Mouse (Mus musculus) testis, adult 2 months (tissue): Measurements from ENCODE around the gene Fn3krp. TPM values are rescaled to one million over a fixed set of nuclear protein-coding genes. Genes with fewer than 3 reads are reported as not detected.

Experiments
- H3K27ac ChIP-seq: fragments of 200-500 bp; 2 replicates; pipeline ENCODE4 v1.5.1; 2012; ENCODE audit warnings: low read depth, low read length; ENCODE audit not compliant: control insufficient read depth, insufficient read depth
- H3K27me3 ChIP-seq: fragments of 200-500 bp; 2 replicates; pipeline ENCODE4 v1.6.1; 2012; ENCODE audit warnings: mild to moderate bottlenecking, low read length, moderate library complexity; ENCODE audit not compliant: control insufficient read depth, insufficient read depth
- H3K36me3 ChIP-seq: fragments of 200-500 bp; 2 replicates; pipeline ENCODE4 v1.6.1; 2012; ENCODE audit warnings: mild to moderate bottlenecking, low read length; ENCODE audit not compliant: control insufficient read depth, insufficient read depth
- H3K4me1 ChIP-seq: fragments of 200-500 bp; 2 replicates; pipeline ENCODE4 v1.6.1; 2012; ENCODE audit warnings: low read length; ENCODE audit not compliant: control insufficient read depth, insufficient read depth
- H3K4me3 ChIP-seq: fragments of 200-500 bp; 2 replicates; pipeline ENCODE4 v1.5.1; 2012; ENCODE audit warnings: low read depth, mild to moderate bottlenecking, low read length, moderate library complexity, mixed read lengths; ENCODE audit not compliant: control insufficient read depth
- CTCF ChIP-seq: fragments of 200-500 bp; IDR thresholded peaks from 2 replicates; pipeline ENCODE4 v1.5.1; 2012; ENCODE audit warnings: low read depth, mild to moderate bottlenecking, inconsistent platforms, low read length, moderate library complexity; ENCODE audit not compliant: control insufficient read depth, insufficient read depth, insufficient replicate concordance
- POLR2A ChIP-seq: fragments of 200-500 bp; IDR thresholded peaks from 2 replicates; pipeline ENCODE4 v1.6.1; 2012; ENCODE audit warnings: low read depth, mild to moderate bottlenecking, inconsistent platforms, low read length, moderate library complexity; ENCODE audit not compliant: control insufficient read depth
- polyA plus RNA-seq: library from polyadenylated mRNA; depleted of rRNA; stranded (reverse); fragments of >200 nt; gene quantifications from 2 replicates; pipeline ENCODE4 v1.2.3, GENCODE M21; 2012

Gene Fn3krp
- polyA plus RNA-seq, 1 experiment = 8.0 TPM

DNA sequence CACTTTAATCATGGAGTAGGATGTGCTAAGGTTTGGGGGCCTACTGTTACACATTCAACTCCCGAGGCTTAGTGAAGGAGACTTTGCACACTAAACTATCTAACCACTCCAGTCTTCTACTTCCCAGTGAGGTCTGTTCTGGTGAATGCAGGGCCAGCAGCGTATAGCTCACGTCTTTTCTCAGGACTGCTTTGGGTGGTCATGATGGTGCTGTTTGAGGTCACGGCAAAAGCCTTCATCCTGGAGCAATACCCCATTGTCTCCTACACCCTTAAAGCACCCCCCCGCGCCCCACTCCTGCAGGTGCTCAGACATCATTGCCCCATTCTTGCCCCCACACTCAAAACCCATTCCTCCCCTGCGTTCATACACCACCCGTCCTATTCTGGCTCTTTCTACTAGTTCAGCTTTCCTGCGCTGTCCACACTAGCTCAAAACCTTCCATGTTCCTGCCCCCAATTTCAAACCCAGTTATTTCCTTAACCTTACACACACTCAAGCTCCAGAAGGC is 30.1 kb downstream of the Fn3krp start:
- H3K27ac ChIP-seq = no peak overlapping the region
- TF ChIP-seq POLR2A = no peak
- no peak for TF ChIP-seq CTCF

DNA sequence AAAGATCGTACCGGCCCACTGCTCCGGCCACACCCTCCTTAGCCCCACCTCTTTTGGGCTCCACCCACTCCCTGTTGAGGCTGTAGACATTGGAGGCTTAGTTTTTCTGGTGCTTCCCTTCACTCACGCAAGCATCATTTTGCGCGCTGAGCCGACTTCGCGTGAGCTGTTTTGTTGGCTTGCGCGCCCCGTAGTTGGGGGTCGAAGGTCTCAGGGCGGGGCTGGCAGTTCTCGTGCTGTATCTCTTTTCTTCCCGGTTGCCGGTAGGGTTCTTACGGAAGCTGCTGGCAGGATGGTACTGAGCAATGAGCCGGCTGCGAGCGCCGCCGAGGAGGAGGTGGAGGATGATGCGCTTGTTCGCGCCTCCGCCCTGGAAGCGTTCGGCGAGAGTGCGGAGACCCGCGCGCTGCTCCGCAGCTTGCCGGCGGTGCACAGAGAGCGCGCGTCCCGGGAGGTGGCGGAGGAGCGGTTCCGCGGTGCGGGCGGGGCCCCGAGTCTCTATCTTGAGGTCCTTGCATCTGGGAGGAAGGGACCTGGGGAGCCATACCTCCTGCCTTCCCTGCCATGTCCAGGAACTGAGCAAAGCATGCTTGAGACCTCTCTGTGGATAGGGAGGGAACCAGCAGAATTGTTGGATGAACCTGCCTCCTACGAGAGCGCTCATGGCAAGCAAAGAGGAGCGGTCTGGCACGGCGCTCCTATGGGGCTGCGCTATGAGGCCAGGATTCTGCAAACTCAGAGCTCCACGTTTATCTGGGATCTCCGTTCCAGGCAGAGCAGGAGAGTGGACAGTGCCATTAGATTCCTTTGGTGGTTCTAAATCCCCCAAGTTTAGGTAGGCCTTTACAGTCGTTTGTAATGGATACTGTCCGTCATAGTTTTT is 30.8 kb downstream of the Fn3krp start, which contains the start of gene Tbcd:
Gene Tbcd, plus strand, starts transcription at position 197 of the 883 bp plus-strand sequence.
- TF ChIP-seq POLR2A (no peak), CTCF (no peak)
- peak within 1 kb of the TSS; percentile 96 for H3K4me3 ChIP-seq
- H3K4me1 ChIP-seq = peaks cover 9% of the 10 kb centered on the region
- H3K36me3 ChIP-seq = no peaks in the 10 kb centered on the region
- no peaks in the 10 kb centered on the region for H3K27me3 ChIP-seq
- H3K27ac ChIP-seq = peak within 1 kb of the TSS; percentile 47

More for the DNA sequence above, 30.1 kb downstream of the Fn3krp start:
- H3K4me1 ChIP-seq = peaks cover 9% of the 10 kb centered on the region
- H3K27me3 ChIP-seq = no peaks in the 10 kb centered on the region
- H3K36me3 ChIP-seq = no peaks in the 10 kb centered on the region
- H3K4me3 ChIP-seq = peak overlapping the region; percentile 96

DNA sequence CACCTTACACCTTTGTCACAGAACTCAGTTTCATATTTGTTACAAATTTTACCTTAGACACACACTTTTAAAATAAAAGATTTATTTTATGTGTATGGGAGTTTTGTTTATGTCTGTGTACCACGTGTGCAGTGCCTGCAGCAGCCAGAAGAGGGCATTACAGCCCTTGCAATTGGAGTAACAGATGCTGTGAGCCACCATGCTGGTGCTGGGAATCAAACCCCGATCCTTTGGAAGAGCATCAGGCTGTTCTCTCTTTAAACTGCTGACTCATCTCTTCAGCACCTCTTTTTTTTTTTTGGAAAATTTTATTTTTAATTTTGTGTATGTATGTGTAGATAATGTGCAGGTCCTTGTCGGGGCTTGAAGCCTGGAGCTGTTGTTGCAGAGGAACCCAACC is 36.7 kb downstream of the Fn3krp start:
- Histone ChIP-seq H3K4me3 (no peak overlapping the region), H3K4me1 (no peaks in the 10 kb centered on the region; the same call in 1 of the 2 replicates), H3K27me3 (no peaks in the 10 kb centered on the region), H3K36me3 (0 out of 2 replicates have a peak, but pooled peaks cover 1% of the 10 kb centered on the region), H3K27ac (no peak overlapping the region)
- peak; percentile 38; the same call in 1 of the 2 replicates for TF ChIP-seq CTCF
- no peak for TF ChIP-seq POLR2A

DNA sequence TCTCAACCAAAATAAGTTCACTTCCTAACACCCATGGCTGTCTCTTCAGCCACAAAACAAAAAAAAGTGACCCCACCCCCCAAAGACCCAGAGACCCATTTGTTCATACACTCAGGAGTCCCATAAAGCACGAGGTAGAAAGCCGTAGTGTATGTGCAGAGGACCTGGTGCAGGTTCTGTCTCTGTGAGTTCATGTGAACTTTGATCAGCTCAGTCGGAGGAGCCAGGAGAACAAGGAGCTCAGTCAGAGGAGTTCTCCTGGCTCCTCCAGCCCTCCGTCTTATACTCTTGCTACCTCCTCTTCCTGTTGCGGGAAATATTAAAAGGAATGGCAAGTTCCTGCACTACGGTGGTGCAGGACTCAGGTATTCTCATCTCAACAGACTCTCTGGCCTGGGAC is 46.2 kb downstream of the Fn3krp start:
- peaks cover 10% of the 10 kb centered on the region for H3K4me1 ChIP-seq
- no peak overlapping the region for H3K4me3 ChIP-seq
- no peaks in the 10 kb centered on the region for H3K36me3 ChIP-seq
- no peak for TF ChIP-seq POLR2A
- no peak for TF ChIP-seq CTCF
- H3K27ac ChIP-seq = no peak overlapping the region
- H3K27me3 ChIP-seq = no peaks in the 10 kb centered on the region

DNA sequence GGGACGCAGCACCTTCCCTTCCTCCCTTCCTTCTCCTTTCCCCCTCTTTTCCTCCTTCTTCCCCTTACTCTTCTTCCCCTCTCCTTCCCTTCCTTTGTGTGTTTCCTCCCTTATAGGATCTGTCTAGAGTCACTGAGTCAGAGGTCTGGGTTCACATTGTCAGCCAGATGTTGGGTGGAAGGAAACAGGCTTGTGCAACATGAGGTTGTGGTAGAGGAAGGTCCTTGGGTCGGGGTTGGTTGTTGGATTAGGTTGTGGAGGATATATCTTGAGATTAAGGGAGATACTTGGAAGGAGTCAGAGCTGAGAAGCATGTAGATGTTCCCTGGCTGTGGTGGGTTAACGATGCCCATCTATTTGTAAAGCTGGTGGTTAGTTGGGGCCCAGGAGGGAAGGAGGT is 53.6 kb downstream of the Fn3krp start:
- TF ChIP-seq POLR2A = 0 out of 2 replicates have a peak, but pooled peaks have one; percentile 2
- no peak for TF ChIP-seq CTCF
- H3K4me1 ChIP-seq = peaks cover 10% of the 10 kb centered on the region
- no peak overlapping the region for H3K4me3 ChIP-seq
- no peak overlapping the region for H3K27ac ChIP-seq
- no peaks in the 10 kb centered on the region for H3K27me3 ChIP-seq
- peaks cover 2% of the 10 kb centered on the region; the same call in 1 of the 2 replicates for H3K36me3 ChIP-seq

DNA sequence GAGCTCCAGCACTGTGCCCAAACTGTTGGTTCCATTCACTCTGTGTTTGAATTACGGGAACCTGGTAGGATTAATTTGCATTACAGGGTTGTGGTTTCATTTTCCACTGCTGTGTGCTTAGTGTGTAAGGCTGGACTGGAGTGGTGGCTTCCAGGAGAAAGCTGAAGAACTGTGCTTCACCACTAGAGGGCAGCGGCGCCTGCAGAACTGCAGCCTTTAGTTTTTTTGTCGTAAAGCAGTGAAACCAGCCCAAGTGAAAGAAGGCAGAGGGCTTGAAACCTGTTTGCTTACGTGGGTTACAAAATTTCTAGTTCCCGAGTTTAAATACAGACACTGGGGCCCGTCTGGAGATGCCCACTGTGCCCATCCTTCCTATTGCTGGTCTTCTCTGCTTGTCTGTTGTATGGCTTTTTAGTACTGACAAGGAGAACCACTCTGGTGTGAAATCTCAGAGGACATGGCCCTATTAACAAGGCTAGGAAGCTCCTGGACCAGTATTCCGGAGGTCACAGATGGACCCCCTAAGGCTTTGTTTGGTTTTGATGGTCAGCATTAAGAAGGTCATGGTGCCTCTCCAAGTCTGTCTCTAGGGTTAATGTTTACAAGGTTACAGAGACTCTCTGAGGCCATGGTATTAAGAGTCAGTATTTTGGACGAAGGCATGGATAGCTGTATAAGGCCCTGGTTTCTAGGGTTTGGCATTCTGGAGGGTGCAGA is 54.7 kb downstream of the Fn3krp start:
- TF ChIP-seq CTCF = peak; percentile 83; the same call in 1 of the 2 replicates
- TF ChIP-seq POLR2A = no peak
- no peaks in the 10 kb centered on the region for H3K27me3 ChIP-seq
- H3K4me1 ChIP-seq = peaks cover 6% of the 10 kb centered on the region
- no peak overlapping the region for H3K4me3 ChIP-seq
- H3K27ac ChIP-seq = no peak overlapping the region
- H3K36me3 ChIP-seq = peaks cover 2% of the 10 kb centered on the region; the same call in 1 of the 2 replicates
